Mouse (Mus musculus) embryonic stem cell, embryonic (primary cell): Measurements from ENCODE around the gene Diras1.

ENCODE experiments used
- CTCF ChIA-PET, 4 experiments: fragments of 300-600 bp in 2 of 4; fragments of 350-600 bp in 2 of 4; sonication (Branson Sonifier 250); formaldehyde crosslinking; loops; one replicate each; lab custom pipeline; 2022; ENCODE audit warnings: inconsistent platforms in 2 of 4; lab: Charles Lee
- POLR2A ChIA-PET, 4 experiments: fragments of 300-600 bp in 2 of 4; fragments of 350-600 bp in 2 of 4; sonication (Branson Sonifier 250); formaldehyde crosslinking; loops; one replicate each; lab custom pipeline; 2022; ENCODE audit warnings: antibody characterized with exemption in 4 of 4, inconsistent platforms in 1 of 4; lab: Charles Lee

Diras1 gene

GRCm38 (mm10) chr10:81019687-81020086, 5.8 kb downstream of the Diras1 start:
- CTCF ChIA-PET, result interaction anchor here in 2 of 4 experiments (0.6 to 3.8 kb wide), 4 partner anchors 20 to 62 kb away, joined by 4 to 30 read pairs (median 12); no protein-coding TSS in a partner anchor
- POLR2A ChIA-PET, result interaction anchor here in 3 of 4 experiments (0.6 to 3.1 kb wide), 12 partner anchors 12 to 156 kb away, joined by 3 to 38 read pairs (median 6); partner anchors contain the start of genes Slc39a3 (in 3 of the 3), Gadd45b (in 2 of the 3) and Eef2 (in 1 of the 3)

- ChIA-PET POLR2A (interaction anchor here (0.5 to 3.1 kb wide), 78 partner anchors 8 to 520 kb away, joined by 3 to 38 read pairs (median 4); partner anchors contain the start of genes Gadd45b (in 3 of the 4), Map2k2 (in 2 of the 4), Pias4 (in 2 of the 4) and Slc39a3 (in 2 of the 4)), CTCF (interaction anchor here (0.5 to 3.8 kb wide), 60 partner anchors 9 to 642 kb away, joined by 3 to 30 read pairs (median 4); partner anchors contain the start of genes Cactin (in 2 of the 4), Gadd45b (in 1 of the 4), Gm48552 (in 1 of the 4) and Map2k2 (in 1 of the 4))
These were observed 7.1 kb downstream of the Diras1 start for GRCm38 (mm10) chr10:81018326-81018725.

DNA sequence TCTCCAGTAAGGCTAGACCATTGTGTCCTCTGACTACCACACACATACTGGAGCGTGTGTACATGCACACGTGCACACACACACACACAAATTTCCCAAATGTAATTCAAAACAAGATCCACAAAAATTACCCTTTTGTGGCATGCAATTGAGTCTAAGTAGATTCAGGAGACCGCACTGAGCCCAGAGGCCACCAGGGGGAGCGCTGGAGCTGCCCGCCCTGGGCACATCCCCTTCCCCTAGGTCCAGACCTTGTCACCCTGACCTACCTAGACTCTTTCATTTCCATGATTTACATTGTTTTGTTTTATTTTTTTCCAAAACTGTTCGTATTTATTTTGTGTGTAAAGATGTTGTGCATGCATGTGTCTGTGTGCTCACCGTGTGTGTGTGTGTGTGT, 8.8 kb downstream of the Diras1 start:
- ChIA-PET CTCF (interaction anchor here (0.6 to 3.8 kb wide), 33 partner anchors 8 to 812 kb away, joined by 3 to 30 read pairs (median 4); partner anchors contain the start of genes Diras1 (in 2 of the 4), Slc39a3 (in 2 of the 4), Eef2 (in 1 of the 4) and Gadd45b (in 1 of the 4)), POLR2A (interaction anchor here in 3 of 4 experiments (0.6 to 2.5 kb wide), 14 partner anchors 20 to 848 kb away, joined by 3 to 9 read pairs (median 4); partner anchors contain the start of genes Eef2 (in 3 of the 3), Gadd45b (in 1 of the 3), Map2k2 (in 1 of the 3) and Slc39a3 (in 1 of the 3))

GRCm38 (mm10) chr10:81015666-81016065, 9.8 kb downstream of the Diras1 start:
- POLR2A ChIA-PET, result interaction anchor here in 3 of 4 experiments (0.9 to 2.7 kb wide), 18 partner anchors 11 to 339 kb away, joined by 3 to 26 read pairs (median 5); partner anchors contain the start of genes Gadd45b (in 3 of the 3), Slc39a3 (in 2 of the 3), Eef2 (in 1 of the 3) and Map2k2 (in 1 of the 3)

DNA sequence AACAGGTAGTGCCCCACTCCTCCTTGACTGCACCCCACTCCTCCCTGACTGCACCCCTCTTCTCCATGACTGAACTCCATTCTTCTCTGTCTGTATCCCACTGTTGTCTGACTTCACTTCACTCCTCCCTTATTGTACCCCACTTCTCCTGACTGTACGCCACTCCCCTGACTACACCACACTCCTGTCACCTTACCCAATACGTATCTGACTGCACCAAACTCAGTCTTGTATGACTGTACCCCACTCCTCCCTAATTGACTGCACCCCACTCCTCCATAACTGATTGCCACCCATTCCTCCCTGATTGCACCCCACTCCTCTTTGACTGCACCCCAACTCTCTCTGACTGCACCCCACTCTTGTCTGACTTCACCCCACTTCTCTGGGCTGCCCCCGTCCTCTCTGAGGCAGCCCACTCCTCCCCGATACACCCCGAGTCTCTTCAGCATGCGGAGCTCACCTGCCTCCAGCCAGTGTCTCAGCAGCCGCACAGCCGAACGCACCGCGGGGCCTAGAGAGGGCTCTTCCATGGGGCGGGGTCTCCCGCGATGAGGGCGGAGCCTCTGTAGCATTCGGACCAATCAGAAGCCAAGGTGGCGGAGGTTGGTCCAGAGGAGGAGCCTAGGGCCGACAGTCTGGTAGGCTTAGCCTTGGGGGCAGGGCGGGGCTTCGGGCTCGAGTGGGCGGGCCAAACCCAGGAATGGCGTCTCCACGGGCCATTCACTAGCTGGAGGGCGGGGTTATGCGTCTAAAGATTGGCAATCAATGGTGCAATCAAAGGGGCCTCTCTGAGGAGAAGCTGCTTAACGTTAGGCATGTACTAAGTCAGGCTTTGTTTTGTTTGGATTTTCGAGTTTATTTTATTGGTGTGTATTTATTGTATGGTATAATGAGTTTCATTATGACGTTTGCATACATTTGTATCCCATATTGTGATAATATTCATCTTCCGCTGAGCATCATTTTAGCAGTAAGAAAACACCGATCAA, 10.8 kb downstream of the Diras1 start, which contains the start of gene Gng7:
TSS of gene Gng7 (minus strand) at position 553 of the 992 bp plus-strand sequence.
- POLR2A ChIA-PET, result interaction anchor here (0.5 to 2.7 kb wide), 71 partner anchors 8 to 493 kb away, joined by 3 to 26 read pairs (median 4); partner anchors contain the start of genes Gadd45b (in 3 of the 4), Map2k2 (in 3 of the 4), Slc39a3 (in 3 of the 4) and Diras1 (in 2 of the 4)
- CTCF ChIA-PET, result interaction anchor here in 3 of 4 experiments (0.5 to 2.2 kb wide), 40 partner anchors 8 to 537 kb away, joined by 3 to 20 read pairs (median 3); partner anchors contain the start of genes Diras1 (in 2 of the 3), Eef2 (in 1 of the 3), Gadd45b (in 1 of the 3) and Map2k2 (in 1 of the 3)

More at GRCm38 (mm10) chr10:81015666-81016065, 9.8 kb downstream of the Diras1 start:
- CTCF ChIA-PET, result interaction anchor here in 2 of 4 experiments (1.0 to 3.8 kb wide), 12 partner anchors 9 to 536 kb away, joined by 3 to 30 read pairs (median 8); partner anchors contain the start of genes Diras1 (in 1 of the 2) and Eef2 (in 1 of the 2)

GRCm38 (mm10) chr10:81010851-81011250, 14.6 kb downstream of the Diras1 start:
- CTCF ChIA-PET, result interaction anchor here in 3 of 4 experiments (0.7 to 1.1 kb wide), 4 partner anchors 10 to 131 kb away, joined by 3 read pairs; no protein-coding TSS in a partner anchor
- POLR2A ChIA-PET, result interaction anchor here in 3 of 4 experiments (0.5 to 1.5 kb wide), 6 partner anchors 8 to 281 kb away, joined by 3 to 5 read pairs (median 4); partner anchors contain the start of gene Gadd45b (in 1 of the 3)

DNA sequence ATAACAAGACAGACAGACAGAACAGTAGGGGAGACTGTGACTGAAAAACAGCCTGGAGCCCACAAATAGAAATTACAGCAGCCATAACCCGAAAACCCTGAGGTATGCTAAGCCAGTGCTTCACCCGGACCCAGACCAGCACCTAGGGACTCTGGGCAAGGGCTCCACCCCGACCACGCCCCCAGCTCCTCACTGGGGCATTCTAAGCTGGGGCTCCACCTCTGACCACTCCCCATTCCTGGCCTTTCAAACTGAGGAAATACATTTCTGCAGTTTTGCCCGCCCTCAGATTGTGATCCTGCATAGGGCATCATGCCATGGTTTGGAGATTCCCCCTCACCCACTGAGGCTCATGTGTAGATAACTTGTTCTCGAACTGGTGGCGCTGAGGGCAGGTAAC, 18.2 kb downstream of the Diras1 start:
- ChIA-PET POLR2A (interaction anchor here in 2 of 4 experiments (0.6 to 3.1 kb wide), 12 partner anchors 8 to 488 kb away, joined by 3 to 10 read pairs (median 3); partner anchors contain the start of genes Eef2 (in 1 of the 2), Gadd45b (in 1 of the 2) and Gng7 (in 1 of the 2)), CTCF (interaction anchor here in 3 of 4 experiments (0.6 to 2.1 kb wide), 10 partner anchors 8 to 75 kb away, joined by 3 to 6 read pairs (median 4); partner anchors contain the start of gene Gng7 (in 2 of the 3))

DNA sequence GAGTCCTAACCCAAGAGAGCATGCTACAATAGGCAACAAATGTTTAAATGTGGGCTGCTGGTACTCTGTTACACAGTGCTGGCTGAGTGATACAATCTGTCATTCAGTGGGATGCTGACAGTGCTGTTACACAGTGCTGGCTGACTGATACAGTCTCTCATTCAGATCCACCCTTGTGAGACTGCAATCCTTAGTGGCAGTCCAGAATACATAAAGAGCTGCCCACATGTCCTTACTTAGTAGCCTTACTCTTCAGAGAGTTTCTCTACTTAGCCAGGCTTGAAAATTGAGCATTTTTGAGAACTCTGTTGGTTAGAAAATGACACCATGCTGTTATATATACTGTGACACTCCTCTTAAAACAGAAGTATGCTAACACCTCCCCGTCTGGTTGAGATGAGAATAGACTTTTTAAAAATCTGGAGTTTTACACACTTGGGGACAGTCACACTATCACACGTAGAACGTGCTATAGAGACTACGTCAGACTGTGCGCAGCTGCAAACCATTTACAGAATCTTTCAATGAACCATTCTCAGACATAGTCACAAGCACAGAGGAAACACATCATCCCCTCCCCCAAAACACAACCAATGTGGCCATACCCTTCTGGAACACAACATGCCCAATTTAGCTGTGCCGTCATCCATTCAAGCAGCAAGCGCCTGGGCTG, 19.3 kb downstream of the Diras1 start:
- ChIA-PET POLR2A (interaction anchor here in 2 of 4 experiments (0.6 to 3.1 kb wide), 5 partner anchors 9 to 118 kb away, joined by 3 to 10 read pairs (median 4); partner anchors contain the start of genes Gadd45b (in 2 of the 2) and Gng7 (in 1 of the 2)), CTCF (interaction anchor here in 3 of 4 experiments (0.6 to 2.1 kb wide), 9 partner anchors 9 to 67 kb away, joined by 3 to 6 read pairs (median 3); partner anchors contain the start of gene Gng7 (in 1 of the 3))

DNA sequence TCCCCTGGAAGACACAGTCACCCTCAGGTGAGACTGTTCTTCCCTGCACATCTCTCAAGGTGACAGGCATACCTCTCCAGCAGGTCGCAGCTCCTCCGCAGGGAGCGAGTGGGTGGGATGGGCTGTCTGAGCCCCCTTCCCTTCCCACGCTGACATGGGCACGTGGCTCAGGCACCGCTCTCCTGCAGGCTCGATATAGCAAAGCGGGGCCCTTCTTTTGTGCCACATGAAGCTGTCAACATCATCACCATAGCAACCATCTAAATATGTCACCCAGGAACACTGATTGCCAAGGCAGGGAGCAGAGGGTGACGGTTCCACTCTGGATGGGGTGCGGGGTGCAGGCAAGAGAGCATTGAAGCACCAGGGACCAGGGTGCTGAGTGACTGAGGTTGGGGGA, 24.3 kb downstream of the Diras1 start:
- ChIA-PET CTCF (interaction anchor here (0.5 to 13.3 kb wide), 26 partner anchors 10 to 258 kb away, joined by 3 to 353 read pairs (median 3); partner anchors contain the start of genes Gng7 (in 1 of the 4), Sgta (in 1 of the 4) and Slc39a3 (in 1 of the 4)), POLR2A (interaction anchor here in 3 of 4 experiments (0.6 to 3.8 kb wide), 19 partner anchors 10 to 325 kb away, joined by 3 to 20 read pairs (median 4); partner anchors contain the start of genes Gadd45b (in 3 of the 3), Gng7 (in 2 of the 3), Eef2 (in 1 of the 3) and Map2k2 (in 1 of the 3))

DNA sequence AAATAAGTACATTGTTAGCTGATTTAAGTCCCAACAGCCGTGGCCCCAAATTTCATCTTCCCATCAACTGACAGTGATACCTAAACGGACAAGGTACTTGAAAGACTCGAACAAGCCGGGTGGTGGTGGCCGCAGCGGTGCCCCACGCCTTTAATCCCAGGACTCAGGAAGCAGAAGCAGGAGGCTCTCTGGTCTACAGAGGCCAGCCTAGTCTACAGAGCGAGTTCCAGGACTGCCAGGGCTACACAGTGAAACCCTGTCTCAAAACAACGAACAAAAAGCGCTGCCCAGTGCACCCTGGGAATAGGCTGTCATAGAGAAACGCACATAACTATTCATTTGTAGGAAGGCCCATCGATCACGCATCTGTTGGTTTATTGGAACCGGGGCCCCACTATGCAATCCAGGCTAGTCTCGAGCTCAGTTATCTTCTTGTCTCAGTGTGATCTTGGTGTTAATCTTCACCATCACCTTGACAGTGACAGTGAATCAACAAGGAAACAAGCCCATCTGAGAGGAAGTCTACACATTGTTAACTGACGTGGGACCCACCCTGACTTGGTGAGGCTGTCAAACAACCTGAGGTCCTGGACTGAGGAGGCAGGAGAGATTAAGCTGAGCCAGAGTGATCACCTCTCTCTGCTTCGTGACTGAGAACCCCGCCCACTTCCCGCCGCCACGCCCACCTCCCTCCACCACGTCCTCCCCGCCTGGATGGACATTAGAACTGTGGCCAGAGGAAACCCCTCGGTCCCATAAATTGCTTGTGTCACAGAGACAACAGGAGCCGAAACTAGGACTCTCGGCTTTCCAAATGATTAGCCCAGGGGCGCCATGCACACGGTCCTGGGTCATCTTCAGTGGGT, 25.0 kb downstream of the Diras1 start:
- POLR2A ChIA-PET, result interaction anchor here in 3 of 4 experiments (0.7 to 3.8 kb wide), 19 partner anchors 11 to 324 kb away, joined by 3 to 20 read pairs (median 4); partner anchors contain the start of genes Gadd45b (in 3 of the 3), Gng7 (in 2 of the 3), Eef2 (in 1 of the 3) and Map2k2 (in 1 of the 3)
- CTCF ChIA-PET, result interaction anchor here (0.5 to 13.3 kb wide), 22 partner anchors 14 to 259 kb away, joined by 3 to 353 read pairs (median 3); partner anchors contain the start of genes Gng7 (in 1 of the 4), Sgta (in 1 of the 4) and Slc39a3 (in 1 of the 4)

- CTCF ChIA-PET, result interaction anchor here (0.6 to 13.3 kb wide), 60 partner anchors 8 to 676 kb away, joined by 3 to 353 read pairs (median 4); partner anchors contain the start of genes Slc39a3 (in 3 of the 4), Gadd45b (in 2 of the 4), Gng7 (in 2 of the 4) and Diras1 (in 1 of the 4)
- POLR2A ChIA-PET, result interaction anchor here (0.6 to 11.5 kb wide), 42 partner anchors 9 to 257 kb away, joined by 3 to 407 read pairs (median 5); partner anchors contain the start of genes Eef2 (in 3 of the 4), Gadd45b (in 3 of the 4), Gng7 (in 2 of the 4) and Ap3d1 (in 1 of the 4)
These were observed 25.9 kb downstream of the Diras1 start for GRCm38 (mm10) chr10:80999362-81000196.

GRCm38 (mm10) chr10:80998778-80999177, 26.7 kb downstream of the Diras1 start:
- ChIA-PET POLR2A (interaction anchor here (0.6 to 11.5 kb wide), 42 partner anchors 8 to 257 kb away, joined by 3 to 407 read pairs (median 4); partner anchors contain the start of genes Eef2 (in 3 of the 4), Gadd45b (in 3 of the 4), Ap3d1 (in 1 of the 4) and Gng7 (in 1 of the 4)), CTCF (interaction anchor here (0.6 to 13.3 kb wide), 71 partner anchors 8 to 978 kb away, joined by 3 to 353 read pairs (median 4); partner anchors contain the start of genes Gadd45b (in 3 of the 4), Slc39a3 (in 3 of the 4), Diras1 (in 2 of the 4) and Gng7 (in 2 of the 4))

GRCm38 (mm10) chr10:80998021-80998420, 27.4 kb downstream of the Diras1 start:
- ChIA-PET CTCF (interaction anchor here (0.6 to 13.3 kb wide), 31 partner anchors 7 to 977 kb away, joined by 3 to 353 read pairs (median 5); partner anchors contain the start of genes Diras1 (in 1 of the 4), Eef2 (in 1 of the 4), Gadd45b (in 1 of the 4) and Gng7 (in 1 of the 4)), POLR2A (interaction anchor here (0.6 to 11.5 kb wide), 19 partner anchors 7 to 178 kb away, joined by 3 to 407 read pairs (median 5); partner anchors contain the start of genes Gadd45b (in 3 of the 4), Eef2 (in 1 of the 4), Gng7 (in 1 of the 4) and Lmnb2 (in 1 of the 4))
